Mouse (Mus musculus) bone marrow, adult 2 months (tissue): ENCODE data around the gene P4ha3. TPM values are rescaled to one million over a fixed set of nuclear protein-coding genes. Genes with fewer than 3 reads are reported as not detected.

Experiments
- H3K27ac ChIP-seq: fragments of 200-500 bp; 2 replicates; pipeline ENCODE4 v1.5.1; 2012; ENCODE audit warnings: low read depth, mild to moderate bottlenecking, control low read depth, inconsistent platforms, low read length; ENCODE audit not compliant: control insufficient read depth, poor library complexity, insufficient read depth
- H3K4me1 ChIP-seq: fragments of 200-500 bp; 2 replicates; pipeline ENCODE4 v1.6.1; 2011; ENCODE audit warnings: low read length; ENCODE audit not compliant: control insufficient read depth, insufficient read depth
- H3K4me3 ChIP-seq: fragments of 200-500 bp; replicated peaks from 2 replicates; pipeline ENCODE3; 2011; ENCODE audit warnings: mild to moderate bottlenecking, low read depth, low read length, control low read depth; ENCODE audit not compliant: control insufficient read depth
- CTCF ChIP-seq: fragments of 200-500 bp; IDR thresholded peaks from 2 replicates; pipeline ENCODE4 v1.5.1; 2011; ENCODE audit warnings: low read length, control low read depth; ENCODE audit not compliant: control insufficient read depth, insufficient read depth
- POLR2A ChIP-seq: fragments of 200-500 bp; IDR thresholded peaks from 2 replicates; pipeline ENCODE4 v1.6.1; 2011; ENCODE audit warnings: low read depth, mild to moderate bottlenecking, control low read depth, low read length, borderline replicate concordance; ENCODE audit not compliant: control insufficient read depth
- WGBS: fragments of 180-500 bp; shearing (Covaris S2); methylation state at CpG from one replicate; pipeline ENCODE4 v1.1.7; 2018; 5-methylcytosine and 5-hydroxymethylcytosine counted together
- polyA plus RNA-seq: library from polyadenylated mRNA; stranded (reverse); fragments of >200 nt; gene quantifications from 2 replicates; pipeline ENCODE4 v1.2.4, GENCODE M21; 2011; ENCODE audit warnings: low replicate concordance; ENCODE audit not compliant: missing spikeins, insufficient read depth, insufficient read length

Gene P4ha3
- polyA plus RNA-seq, 1 experiment = not detected

- Histone ChIP-seq H3K4me3 (no peak overlapping the region), H3K4me1 (no peaks in the 10 kb centered on the region), H3K27ac (no peak overlapping the region)
- no peak for TF ChIP-seq CTCF
- TF ChIP-seq POLR2A = no peak
- 73% methylated on average over 8 of the region's 8 CpGs for WGBS
Observed at GRCm38 (mm10) chr7:100293546-100293945, 8.2 kb downstream of the P4ha3 start.

DNA sequence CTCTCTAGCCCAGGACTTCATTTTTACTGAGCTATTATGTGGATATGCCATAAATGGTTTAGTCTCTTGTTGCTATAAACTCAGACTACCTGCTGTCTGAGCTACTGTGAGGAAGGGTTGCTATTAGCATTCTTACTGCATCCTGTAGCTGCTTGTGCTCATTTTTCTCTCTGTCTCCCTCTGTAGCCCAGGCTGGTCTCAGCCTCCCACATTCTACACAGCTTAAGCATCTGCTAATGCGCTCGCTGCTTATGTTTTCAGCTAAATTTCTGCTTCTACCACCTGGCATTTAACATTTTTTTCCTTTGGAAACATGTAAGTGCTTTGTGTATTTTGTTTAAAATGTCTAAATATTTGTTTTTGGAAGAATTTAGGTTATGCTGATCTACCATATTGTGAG is 10.4 kb downstream of the P4ha3 start:
- TF ChIP-seq CTCF (no peak), POLR2A (no peak)
- no peak overlapping the region for H3K27ac ChIP-seq
- H3K4me1 ChIP-seq = no peaks in the 10 kb centered on the region
- WGBS = 89% methylated on average over 2 of the region's 2 CpGs
- no peak overlapping the region for H3K4me3 ChIP-seq

DNA sequence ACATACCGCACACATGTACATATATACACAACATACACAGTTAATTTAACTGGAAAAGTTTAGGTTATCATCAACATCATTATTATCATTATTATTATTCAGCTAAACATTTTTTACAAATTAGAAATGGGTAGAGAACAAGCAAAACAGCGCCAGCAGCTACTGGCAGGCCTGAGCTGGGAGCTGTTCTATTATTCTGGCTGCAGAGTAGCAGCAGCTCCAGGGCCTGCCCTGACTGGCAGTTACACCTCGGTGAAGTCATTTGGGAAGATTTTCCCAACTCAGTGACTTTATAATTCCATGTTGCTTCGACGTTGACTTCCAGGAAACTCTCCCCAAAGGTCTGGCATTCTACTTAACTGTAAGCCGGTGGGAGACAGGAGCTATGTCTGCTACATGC is 11.4 kb downstream of the P4ha3 start:
- no peak overlapping the region for H3K4me3 ChIP-seq
- no peak overlapping the region for H3K27ac ChIP-seq
- 82% methylated on average over 6 of the region's 6 CpGs for WGBS
- TF ChIP-seq POLR2A (no peak), CTCF (no peak)
- H3K4me1 ChIP-seq = no peaks in the 10 kb centered on the region

- Histone ChIP-seq H3K4me3 (no peak overlapping the region), H3K4me1 (no peaks in the 10 kb centered on the region), H3K27ac (no peak overlapping the region)
- TF ChIP-seq POLR2A (no peak), CTCF (no peak)
- 81% methylated on average over 14 of the region's 14 CpGs for WGBS
Observed at GRCm38 (mm10) chr7:100298861-100299510, 13.7 kb downstream of the P4ha3 start.

- TF ChIP-seq CTCF (no peak), POLR2A (no peak)
- WGBS = 71% methylated on average over 3 of the region's 3 CpGs
- H3K27ac ChIP-seq = no peak overlapping the region
Observed at GRCm38 (mm10) chr7:100301390-100301789, 16.1 kb downstream of the P4ha3 start.

GRCm38 (mm10) chr7:100302316-100302715 is 17.0 kb downstream of the P4ha3 start:
- Histone ChIP-seq H3K27ac (no peak overlapping the region), H3K4me3 (no peak overlapping the region), H3K4me1 (no peaks in the 10 kb centered on the region)
- TF ChIP-seq CTCF (no peak), POLR2A (no peak)
- 67% methylated on average over 4 of the region's 4 CpGs for WGBS

More at GRCm38 (mm10) chr7:100301390-100301789, 16.1 kb downstream of the P4ha3 start:
- Histone ChIP-seq H3K4me3 (no peak overlapping the region), H3K4me1 (no peaks in the 10 kb centered on the region)

GRCm38 (mm10) chr7:100305894-100306293 is 20.6 kb downstream of the P4ha3 start:
- 85% methylated on average over 9 of the region's 9 CpGs for WGBS
- TF ChIP-seq POLR2A = no peak
- TF ChIP-seq CTCF = no peak
- no peak overlapping the region for H3K4me3 ChIP-seq
- no peak overlapping the region for H3K27ac ChIP-seq
- no peaks in the 10 kb centered on the region for H3K4me1 ChIP-seq

DNA sequence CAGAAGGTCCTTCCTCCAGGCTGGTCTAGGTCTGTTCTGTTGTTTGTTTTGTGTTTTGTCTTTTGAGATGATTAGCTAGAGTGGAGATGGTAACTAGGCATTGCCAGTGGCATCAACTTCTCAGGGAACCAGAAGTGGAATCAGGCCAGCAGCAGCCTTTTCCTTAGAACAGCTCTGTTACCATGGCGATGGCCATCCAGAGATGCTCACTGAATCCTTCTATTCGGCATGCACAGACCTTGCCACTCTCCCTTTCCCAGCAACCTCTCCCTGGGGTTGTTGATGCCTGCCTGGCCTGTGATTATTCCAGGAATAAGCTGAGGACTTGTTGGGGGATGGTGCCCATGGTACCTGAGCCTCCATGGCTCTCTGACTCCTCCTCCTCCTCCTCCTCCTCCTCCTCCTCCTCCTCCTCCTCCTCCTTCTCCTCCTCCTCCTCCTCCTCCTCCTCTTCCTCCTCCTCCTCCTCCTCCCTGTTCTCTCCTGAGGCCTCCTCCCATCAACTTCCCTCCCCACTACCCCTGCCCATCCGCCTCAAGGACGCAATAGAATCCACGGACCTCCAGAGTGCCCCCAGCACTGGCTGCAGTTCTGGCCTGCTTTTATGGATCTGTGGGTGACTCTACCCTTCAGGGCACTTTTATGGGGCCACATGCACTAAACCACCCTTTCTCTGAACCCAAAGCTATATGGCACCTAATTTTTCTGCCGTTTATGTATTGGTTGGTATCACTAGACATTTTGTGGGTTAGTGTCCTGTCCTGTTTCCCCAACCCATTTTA is 22.7 kb downstream of the P4ha3 start:
- 78% methylated on average over 6 of the region's 6 CpGs for WGBS
- no peaks in the 10 kb centered on the region for H3K4me1 ChIP-seq

More for the DNA sequence above, 22.7 kb downstream of the P4ha3 start:
- H3K4me3 ChIP-seq = no peak overlapping the region
- no peak for TF ChIP-seq CTCF
- TF ChIP-seq POLR2A = no peak
- no peak overlapping the region for H3K27ac ChIP-seq
